Mouse (Mus musculus) layer of hippocampus, adult 9-10 months (tissue): ENCODE measurements around the gene Eda2r.

Experiments
- DNase-seq: peaks from one replicate; pipeline ENCODE4 v3.0.0; 2022; ENCODE audit warnings: low spot score

The Eda2r gene

GRCm38 (mm10) chrX:97377065-97377421, at the start of gene Eda2r:
Gene Eda2r (minus strand): TSS chrX:97377216.
- no peak for DNase-seq

- no peak for DNase-seq
Observed at GRCm38 (mm10) chrX:97397872-97398271, 20.9 kb upstream of the Eda2r start.

GRCm38 (mm10) chrX:97378076-97378475, 1.1 kb upstream of the Eda2r start:
- no peak for DNase-seq

GRCm38 (mm10) chrX:97376321-97377064, 523 bp downstream of the Eda2r start:
- DNase-seq, result no peak

- no peak for DNase-seq
Observed at GRCm38 (mm10) chrX:97372826-97373225, 4.2 kb downstream of the Eda2r start.

GRCm38 (mm10) chrX:97369206-97369605, 7.8 kb downstream of the Eda2r start:
- DNase-seq, result no peak

- DNase-seq, result no peak
Observed at GRCm38 (mm10) chrX:97368741-97369140, 8.3 kb downstream of the Eda2r start.

GRCm38 (mm10) chrX:97360919-97361318, 16.1 kb downstream of the Eda2r start:
- DNase-seq, result no peak

GRCm38 (mm10) chrX:97327891-97328290, 49.1 kb downstream of the Eda2r start:
- no peak for DNase-seq
